Mouse (Mus musculus) right cerebral cortex, postnatal 10 days (tissue): ENCODE results near the gene Hoxa3.

ENCODE experiments used
- DNase-seq, 2 experiments: peaks; one replicate each; pipeline ENCODE4 v3.0.0; 2021; ENCODE audit warnings: low spot score in 2 of 2

The Hoxa3 gene

GRCm38 (mm10) chr6:52213119-52213986 lies at the start of gene Hoxa3, which contains the start of gene Gm28308:
TSS of gene Hoxa3 (minus strand) at chr6:52213336.
TSS of gene Gm28308 (minus strand) at chr6:52213339.
- no peak for DNase-seq

GRCm38 (mm10) chr6:52262463-52263320 lies 49.6 kb upstream of the Hoxa3 start:
- DNase-seq = no peak

- no peak for DNase-seq
Measured at GRCm38 (mm10) chr6:52261751-52262462, 48.8 kb upstream of the Hoxa3 start.

GRCm38 (mm10) chr6:52260654-52261575 lies 47.8 kb upstream of the Hoxa3 start, which contains the start of gene Hoxa13:
TSS of gene Hoxa13 (minus strand) at chr6:52260880.
- DNase-seq = no peak

GRCm38 (mm10) chr6:52259811-52260261 lies 46.7 kb upstream of the Hoxa3 start:
- no peak for DNase-seq

- no peak for DNase-seq
Measured at GRCm38 (mm10) chr6:52259081-52259790, 46.1 kb upstream of the Hoxa3 start.

- DNase-seq = peak; percentile 60 to 78
Measured at GRCm38 (mm10) chr6:52256956-52257355, 43.8 kb upstream of the Hoxa3 start.

- DNase-seq = peak in 1 of 2 experiments; percentile 13
Measured at GRCm38 (mm10) chr6:52253511-52254500, 40.7 kb upstream of the Hoxa3 start.

- DNase-seq = no peak
Measured at GRCm38 (mm10) chr6:52252775-52253376, 39.7 kb upstream of the Hoxa3 start.

GRCm38 (mm10) chr6:52252016-52252774 lies 39.1 kb upstream of the Hoxa3 start:
- no peak for DNase-seq

- no peak for DNase-seq
Measured at GRCm38 (mm10) chr6:52251177-52251879, 38.2 kb upstream of the Hoxa3 start.

- no peak for DNase-seq
Measured at GRCm38 (mm10) chr6:52249826-52250225, 36.7 kb upstream of the Hoxa3 start.

- DNase-seq = no peak
Measured at GRCm38 (mm10) chr6:52249415-52249738, 36.2 kb upstream of the Hoxa3 start.

- DNase-seq = no peak
Measured at GRCm38 (mm10) chr6:52248638-52249414, 35.7 kb upstream of the Hoxa3 start.

- no peak for DNase-seq
Measured at GRCm38 (mm10) chr6:52247766-52248637, 34.9 kb upstream of the Hoxa3 start.
